Mouse (Mus musculus): ENCODE data around the gene Tspan31. TPM values are rescaled to one million over a fixed set of nuclear protein-coding genes. Genes with fewer than 3 reads are reported as not detected.

Tspan31 gene
- polyA plus RNA-seq, 1 experiment from 2014 or later = 157 TPM

DNA sequence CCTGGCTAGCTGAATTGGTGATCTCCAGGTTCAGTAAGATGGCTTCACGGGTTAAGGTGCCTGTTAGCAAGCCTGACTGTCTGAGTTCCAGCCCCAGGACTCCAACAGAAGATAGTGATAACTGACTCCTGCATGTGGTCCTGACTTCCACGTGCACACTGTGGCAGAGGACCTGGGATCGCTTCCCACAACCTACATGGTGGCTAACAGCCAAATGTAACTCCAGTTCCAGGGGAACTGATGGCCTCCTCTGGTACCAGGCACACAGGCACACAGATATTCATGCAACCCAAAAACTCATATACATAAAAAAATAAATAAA lies 38.2 kb upstream of the Tspan31 start:
- DNase-seq (ENCODE audit: low spot score) (no peak), ATAC-seq (replicated peaks; ENCODE audit: low FRiP score, low read depth) (no peak)
- Histone ChIP-seq H3K9ac (ENCODE audit: low read depth, low read length) (no peak overlapping the region), H3K4me3 (replicated peaks; ENCODE audit: low read depth, low read length) (no peak overlapping the region), H3K27me3 (ENCODE audit: insufficient read depth, low read length) (no peaks in the 10 kb centered on the region), H3K4me2 (ENCODE audit: low read length) (no peak overlapping the region), H3K27ac (no peak overlapping the region), H3K9me3 (replicated peaks; ENCODE audit: low read length) (no peaks in the 10 kb centered on the region), H3K36me3 (ENCODE audit: insufficient read depth, low read length) (0 out of 2 replicates have a peak, but pooled peaks cover 3% of the 10 kb centered on the region), H3K4me1 (replicated peaks; ENCODE audit: insufficient read depth, low read length) (no peaks in the 10 kb centered on the region)
- 80% methylated on average over 3 of the region's 3 CpGs for WGBS
- TF ChIP-seq CTCF (IDR thresholded peaks at IDR 0.05; ENCODE audit: low read depth) = no peak

DNA sequence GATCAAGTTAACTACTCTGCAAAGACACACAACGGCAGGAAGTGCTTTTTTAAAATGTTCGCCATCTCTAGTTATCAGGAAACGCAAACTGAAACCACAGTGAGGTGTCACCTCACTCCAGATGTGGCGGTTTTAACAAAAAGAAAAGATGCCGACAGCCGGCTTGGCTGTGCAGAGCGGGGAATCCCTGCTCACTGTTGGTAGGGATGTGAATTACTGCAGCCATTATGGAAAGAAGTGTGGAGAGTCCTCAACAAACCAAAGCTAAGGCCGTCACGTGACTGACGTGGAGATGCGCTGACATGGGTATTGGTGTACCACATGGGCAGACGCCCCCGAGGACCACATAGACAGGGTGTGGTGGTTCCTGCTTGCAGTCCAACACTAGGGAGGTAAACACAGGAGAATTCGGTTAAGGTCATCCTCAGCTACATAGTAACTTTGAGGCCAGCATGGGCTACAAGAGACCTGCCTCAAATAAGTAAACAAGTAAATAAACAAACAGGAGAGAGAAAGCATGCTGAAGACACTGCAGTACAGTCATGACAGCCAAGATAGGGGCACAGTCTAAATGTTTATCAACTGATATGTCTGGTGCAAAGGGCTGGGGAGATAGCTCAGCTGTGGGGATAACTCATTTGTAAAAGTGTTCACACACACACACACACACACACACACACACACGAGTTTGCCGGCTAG lies 37.6 kb upstream of the Tspan31 start:
- H3K9me3 ChIP-seq (replicated peaks; ENCODE audit: low read length) = no peaks in the 10 kb centered on the region
- TF ChIP-seq CTCF (IDR thresholded peaks at IDR 0.05; ENCODE audit: low read depth) = no peak
- H3K27me3 ChIP-seq (ENCODE audit: insufficient read depth, low read length) = no peaks in the 10 kb centered on the region
- DNase-seq (ENCODE audit: low spot score) (no peak), ATAC-seq (replicated peaks; ENCODE audit: low FRiP score, low read depth) (no peak)
- no peak overlapping the region for H3K4me3 ChIP-seq (replicated peaks; ENCODE audit: low read depth, low read length)
- WGBS = 85% methylated on average over 16 of the region's 16 CpGs
- no peak overlapping the region for H3K9ac ChIP-seq (ENCODE audit: low read depth, low read length)
- 0 out of 2 replicates have a peak, but pooled peaks cover 3% of the 10 kb centered on the region for H3K36me3 ChIP-seq (ENCODE audit: insufficient read depth, low read length)
- no peaks in the 10 kb centered on the region for H3K4me1 ChIP-seq (replicated peaks; ENCODE audit: insufficient read depth, low read length)
- no peak overlapping the region for H3K4me2 ChIP-seq (ENCODE audit: low read length)
- H3K27ac ChIP-seq = no peak overlapping the region

DNA sequence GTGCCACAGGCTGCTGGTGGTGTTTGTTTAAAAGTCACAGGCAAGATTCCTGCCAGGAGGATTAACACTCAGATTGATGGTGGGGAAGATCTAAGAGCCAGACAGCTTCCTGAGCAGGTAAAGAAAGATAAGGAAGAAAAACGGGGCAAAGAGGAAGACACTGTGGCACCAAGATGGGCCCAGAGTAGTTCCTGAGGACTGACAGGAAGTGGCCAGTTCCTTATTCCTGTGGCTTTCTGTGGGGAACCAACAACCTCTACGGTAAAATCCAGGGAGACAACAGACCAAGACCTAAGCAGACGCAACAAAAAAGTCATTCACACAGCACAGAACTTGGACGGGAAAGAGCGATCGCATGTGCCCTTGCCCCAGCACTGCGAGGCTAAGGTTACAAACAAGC lies 33.6 kb upstream of the Tspan31 start:
- Histone ChIP-seq H3K27ac (no peak overlapping the region), H3K4me2 (ENCODE audit: low read length) (no peak overlapping the region), H3K9ac (ENCODE audit: low read depth, low read length) (no peak overlapping the region), H3K4me1 (replicated peaks; ENCODE audit: insufficient read depth, low read length) (no peaks in the 10 kb centered on the region), H3K9me3 (replicated peaks; ENCODE audit: low read length) (no peaks in the 10 kb centered on the region), H3K27me3 (ENCODE audit: insufficient read depth, low read length) (no peaks in the 10 kb centered on the region), H3K36me3 (ENCODE audit: insufficient read depth, low read length) (no peaks in the 10 kb centered on the region), H3K4me3 (replicated peaks; ENCODE audit: low read depth, low read length) (no peak overlapping the region)
- 82% methylated on average over 7 of the region's 7 CpGs for WGBS
- DNase-seq (ENCODE audit: low spot score) = no peak
- ATAC-seq (replicated peaks; ENCODE audit: low FRiP score, low read depth) = no peak
- no peak for TF ChIP-seq CTCF (IDR thresholded peaks at IDR 0.05; ENCODE audit: low read depth)

DNA sequence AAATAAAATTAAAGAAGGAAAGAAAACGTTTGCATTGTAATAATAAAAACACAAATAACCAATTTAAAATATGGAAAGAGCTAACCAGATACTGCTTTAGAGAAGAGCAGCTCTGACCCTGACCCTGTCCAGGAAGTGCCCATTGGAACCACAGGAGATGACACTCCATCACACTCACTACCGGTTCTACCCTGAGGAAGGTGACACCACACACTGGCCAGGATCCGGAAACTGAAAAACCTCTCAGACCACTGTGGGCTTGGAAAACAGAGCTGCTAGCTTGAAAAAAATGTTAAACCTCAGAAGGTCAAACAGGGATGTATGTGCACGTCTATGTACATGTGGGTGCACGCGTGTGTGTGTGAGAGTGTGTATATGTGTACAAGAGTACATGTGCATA lies 31.1 kb upstream of the Tspan31 start:
- H3K4me3 ChIP-seq (replicated peaks; ENCODE audit: low read depth, low read length) = no peak overlapping the region
- peaks cover 16% of the 10 kb centered on the region; the same call in 1 of the 2 replicates for H3K36me3 ChIP-seq (ENCODE audit: insufficient read depth, low read length)
- H3K27me3 ChIP-seq (ENCODE audit: insufficient read depth, low read length) = no peaks in the 10 kb centered on the region
- no peak overlapping the region for H3K4me2 ChIP-seq (ENCODE audit: low read length)
- H3K27ac ChIP-seq = no peak overlapping the region
- no peak for DNase-seq (ENCODE audit: low spot score)
- H3K9me3 ChIP-seq (replicated peaks; ENCODE audit: low read length) = no peaks in the 10 kb centered on the region
- no peak for TF ChIP-seq CTCF (IDR thresholded peaks at IDR 0.05; ENCODE audit: low read depth)
- no peak for ATAC-seq (replicated peaks; ENCODE audit: low FRiP score, low read depth)
- whole genome bisulfite sequencing = 82% methylated on average over 6 of the region's 6 CpGs
- H3K9ac ChIP-seq (ENCODE audit: low read depth, low read length) = no peak overlapping the region
- H3K4me1 ChIP-seq (replicated peaks; ENCODE audit: insufficient read depth, low read length) = no peaks in the 10 kb centered on the region

DNA sequence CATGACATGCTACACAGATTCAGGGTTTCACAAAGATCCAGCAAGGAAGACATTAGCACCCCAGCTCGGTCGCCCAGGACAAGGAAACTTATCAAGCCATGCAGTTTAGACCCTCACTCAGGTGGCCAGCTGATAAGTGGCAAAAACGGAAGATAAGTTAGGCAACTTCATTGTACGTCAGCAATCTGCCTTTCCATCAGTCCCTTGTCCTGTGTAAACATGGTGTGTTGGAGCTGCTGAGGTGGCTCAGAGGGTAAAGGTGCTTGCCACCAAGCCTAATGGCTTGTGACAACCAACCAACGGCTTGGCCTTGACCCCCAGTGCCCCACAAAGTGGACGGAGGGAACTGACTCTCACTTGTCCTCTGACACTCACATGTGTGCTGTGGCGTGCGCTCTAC lies 30.4 kb upstream of the Tspan31 start:
- DNase-seq (ENCODE audit: low spot score) (no peak), ATAC-seq (replicated peaks; ENCODE audit: low FRiP score, low read depth) (no peak)
- Histone ChIP-seq H3K9me3 (replicated peaks; ENCODE audit: low read length) (no peaks in the 10 kb centered on the region), H3K27ac (no peak overlapping the region), H3K4me3 (replicated peaks; ENCODE audit: low read depth, low read length) (no peak overlapping the region), H3K4me2 (ENCODE audit: low read length) (no peak overlapping the region), H3K27me3 (ENCODE audit: insufficient read depth, low read length) (no peaks in the 10 kb centered on the region), H3K9ac (ENCODE audit: low read depth, low read length) (no peak overlapping the region), H3K36me3 (ENCODE audit: insufficient read depth, low read length) (peaks cover 19% of the 10 kb centered on the region; the same call in 1 of the 2 replicates), H3K4me1 (replicated peaks; ENCODE audit: insufficient read depth, low read length) (no peaks in the 10 kb centered on the region)
- TF ChIP-seq CTCF (IDR thresholded peaks at IDR 0.05; ENCODE audit: low read depth) = no peak
- 76% methylated on average over 8 of the region's 8 CpGs for WGBS

DNA sequence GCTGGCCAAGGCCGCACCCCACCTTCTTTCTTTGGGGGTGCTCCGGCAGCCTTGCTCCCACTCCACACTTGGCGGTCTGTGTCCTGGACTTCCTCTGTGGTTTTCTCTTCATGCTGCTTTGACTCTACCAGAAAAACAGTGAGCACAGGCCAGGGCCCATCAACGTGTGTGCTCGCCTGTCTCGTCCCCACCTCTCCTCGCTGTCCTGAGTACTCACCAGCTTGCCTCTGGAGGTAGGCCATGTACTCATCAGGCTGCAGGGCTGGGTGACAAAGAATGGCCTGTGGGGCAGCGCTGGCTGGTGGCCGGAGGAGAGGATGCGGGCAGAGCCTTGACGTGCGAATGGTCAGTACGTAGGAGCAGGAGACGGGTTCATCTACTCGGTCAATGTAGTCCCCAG lies 29.8 kb upstream of the Tspan31 start:
- no peak for TF ChIP-seq CTCF (IDR thresholded peaks at IDR 0.05; ENCODE audit: low read depth)
- Histone ChIP-seq H3K9ac (ENCODE audit: low read depth, low read length) (no peak overlapping the region), H3K4me1 (replicated peaks; ENCODE audit: insufficient read depth, low read length) (no peaks in the 10 kb centered on the region), H3K4me2 (ENCODE audit: low read length) (no peak overlapping the region), H3K36me3 (ENCODE audit: insufficient read depth, low read length) (peaks cover 19% of the 10 kb centered on the region; the same call in 1 of the 2 replicates), H3K4me3 (replicated peaks; ENCODE audit: low read depth, low read length) (no peak overlapping the region), H3K9me3 (replicated peaks; ENCODE audit: low read length) (no peaks in the 10 kb centered on the region), H3K27me3 (ENCODE audit: insufficient read depth, low read length) (no peaks in the 10 kb centered on the region), H3K27ac (no peak overlapping the region)
- WGBS = 92% methylated on average over 15 of the region's 15 CpGs
- DNase-seq (ENCODE audit: low spot score) (no peak), ATAC-seq (replicated peaks; ENCODE audit: low FRiP score, low read depth) (no peak)

DNA sequence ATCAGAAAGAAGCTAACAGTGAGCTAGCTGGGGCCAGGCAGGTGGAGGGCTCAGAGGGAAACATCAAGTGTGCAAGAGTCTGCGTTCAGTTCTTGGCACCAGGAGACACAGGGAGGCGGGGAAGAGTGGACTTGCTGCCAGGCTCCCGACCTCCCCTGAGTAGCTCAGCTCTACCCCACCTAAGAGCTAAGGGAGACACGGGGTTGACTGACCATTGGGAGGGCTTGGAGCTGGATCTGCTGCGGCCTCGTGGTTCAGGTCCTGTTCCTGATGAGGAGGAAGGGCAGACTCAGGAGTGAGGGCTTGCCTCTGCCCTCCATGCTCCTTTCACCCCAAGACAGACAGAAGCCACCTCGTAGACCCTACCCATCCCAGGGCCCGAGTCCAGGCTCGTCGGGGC lies 29.1 kb upstream of the Tspan31 start:
- no peak for ATAC-seq (replicated peaks; ENCODE audit: low FRiP score, low read depth)
- H3K27me3 ChIP-seq (ENCODE audit: insufficient read depth, low read length) = no peaks in the 10 kb centered on the region
- H3K4me3 ChIP-seq (replicated peaks; ENCODE audit: low read depth, low read length) = no peak overlapping the region
- no peak for TF ChIP-seq CTCF (IDR thresholded peaks at IDR 0.05; ENCODE audit: low read depth)
- no peak for DNase-seq (ENCODE audit: low spot score)
- peaks cover 19% of the 10 kb centered on the region; the same call in 1 of the 2 replicates for H3K36me3 ChIP-seq (ENCODE audit: insufficient read depth, low read length)
- H3K9ac ChIP-seq (ENCODE audit: low read depth, low read length) = no peak overlapping the region
- no peak overlapping the region for H3K27ac ChIP-seq
- H3K4me2 ChIP-seq (ENCODE audit: low read length) = no peak overlapping the region
- no peaks in the 10 kb centered on the region for H3K4me1 ChIP-seq (replicated peaks; ENCODE audit: insufficient read depth, low read length)
- 90% methylated on average over 9 of the region's 10 CpGs for WGBS
- H3K9me3 ChIP-seq (replicated peaks; ENCODE audit: low read length) = no peaks in the 10 kb centered on the region
